Mouse (Mus musculus) heart, adult 2 months (tissue): ENCODE results near the gene Rnf126.

Source experiments
- CTCF ChIP-seq: fragments of 200-600 bp; IDR thresholded peaks from 2 replicates; pipeline ENCODE4 v1.8.1; 2022; ENCODE audit warnings: antibody characterized with exemption, mild to moderate bottlenecking, moderate library complexity
- EP300 ChIP-seq: fragments of 200-500 bp; IDR thresholded peaks from 2 replicates; pipeline ENCODE4 v1.6.1; 2011; ENCODE audit warnings: low read depth, low read length, control low read depth; ENCODE audit not compliant: insufficient read depth
- POLR2A ChIP-seq: fragments of 200-500 bp; IDR thresholded peaks from 2 replicates; pipeline ENCODE4 v1.6.1; 2011; ENCODE audit warnings: mild to moderate bottlenecking, low read depth, low read length, control low read depth; ENCODE audit not compliant: insufficient read depth

DNA sequence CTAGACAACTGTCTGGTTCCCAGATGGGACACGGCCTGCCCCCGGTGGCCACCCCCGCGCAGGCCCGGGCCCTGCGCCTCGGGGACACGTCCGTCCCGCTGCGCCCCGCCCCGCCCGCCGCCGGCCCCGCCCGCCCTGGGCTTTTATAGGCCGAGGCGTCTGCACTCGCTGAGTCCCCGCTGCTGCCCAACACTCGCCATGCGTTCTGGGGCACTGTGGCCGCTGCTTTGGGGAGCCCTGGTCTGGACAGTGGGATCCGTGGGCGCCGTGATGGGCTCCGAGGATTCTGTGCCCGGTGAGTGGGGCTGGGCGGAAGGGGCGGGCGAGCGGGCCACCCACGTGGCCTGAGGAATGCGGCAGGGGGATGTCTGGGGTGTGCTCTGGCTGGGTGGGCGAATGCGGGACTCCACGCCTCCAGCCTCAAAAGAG is 10.4 kb upstream of the Rnf126 start, which contains the start of gene Fstl3:
- TF ChIP-seq POLR2A (no peak), EP300 (no peak), CTCF (no peak)
